Mouse (Mus musculus) stomach, postnatal 0 days (tissue): Measurements from ENCODE around the gene Phb. TPM values are rescaled to one million over a fixed set of nuclear protein-coding genes. Genes with fewer than 3 reads are reported as not detected.
A peak's percentile ranks its signal among the peaks of the same experiment; 100 is the strongest.

Experiments used
- ATAC-seq: fragments of 200-750 bp; cut with Nextera tagmentation; 2 replicates; pipeline ENCODE4 v1.8.0; 2017; ENCODE audit not compliant: low FRiP score, low TSS enrichment
- DNase-seq: peaks from one replicate; pipeline ENCODE4 v3.0.0-alpha.2; 2016; ENCODE audit warnings: low spot score
- H3K27ac ChIP-seq: fragments of 300-500 bp; sonication (generic); replicated peaks from 2 replicates; pipeline ENCODE4 v1.5.1; 2014; ENCODE audit warnings: mild to moderate bottlenecking, control low read depth
- H3K27me3 ChIP-seq: fragments of 300-500 bp; sonication (generic); 2 replicates; pipeline ENCODE4 v1.6.1; 2014; ENCODE audit warnings: low read length; ENCODE audit not compliant: control insufficient read depth, insufficient read depth
- H3K36me3 ChIP-seq: fragments of 300-500 bp; sonication (generic); 2 replicates; pipeline ENCODE4 v1.6.1; 2014; ENCODE audit warnings: low read length, mixed read lengths; ENCODE audit not compliant: control insufficient read depth, insufficient read depth
- H3K4me1 ChIP-seq: fragments of 300-500 bp; sonication (generic); replicated peaks from 2 replicates; pipeline ENCODE4 v1.6.1; 2014; ENCODE audit warnings: antibody characterized with exemption; ENCODE audit not compliant: control insufficient read depth, insufficient read depth
- H3K4me2 ChIP-seq: fragments of 300-500 bp; sonication (generic); replicated peaks from 2 replicates; pipeline ENCODE4 v1.6.1; 2014; ENCODE audit warnings: low read depth, mild to moderate bottlenecking, control low read depth, moderate library complexity
- H3K4me3 ChIP-seq: fragments of 300-500 bp; sonication (generic); 2 replicates; pipeline ENCODE4 v1.5.1; 2014; ENCODE audit warnings: low read depth, low read length, control low read depth
- H3K9ac ChIP-seq: fragments of 300-500 bp; sonication (generic); 2 replicates; pipeline ENCODE4 v1.6.1; 2014; ENCODE audit warnings: mild to moderate bottlenecking, low read length, control low read depth, mixed read lengths
- H3K9me3 ChIP-seq: fragments of 300-500 bp; sonication (generic); 2 replicates; pipeline ENCODE4 v1.6.1; 2016; ENCODE audit warnings: low read length; ENCODE audit not compliant: control insufficient read depth
- CTCF ChIP-seq: IDR thresholded peaks from 2 replicates; pipeline ENCODE4 v1.5.1; 2016; ENCODE audit warnings: antibody characterized with exemption, low read depth, mild to moderate bottlenecking, moderate library complexity
- EP300 ChIP-seq: optimal IDR thresholded peaks from 2 replicates; pipeline ENCODE3; 2016; ENCODE audit warnings: antibody characterized with exemption
- WGBS: fragments of 180-500 bp; shearing (Covaris S2); extraction: QIAGEN DNeasy Blood & Tissue Kit; methylation state at CpG from one replicate; pipeline ENCODE4 v1.1.7; 2014; 5-methylcytosine and 5-hydroxymethylcytosine counted together
- polyA plus RNA-seq: library from polyadenylated mRNA; unstranded; fragments of >200 nt; fragmentation: Nextera tagmentation; extraction: Ambion mirVana; gene quantifications from 2 replicates; pipeline ENCODE4 v1.2.1, GENCODE M21; 2015

Gene Phb
- polyA plus RNA-seq, 1 experiment from 2014 or later: 202 TPM

DNA sequence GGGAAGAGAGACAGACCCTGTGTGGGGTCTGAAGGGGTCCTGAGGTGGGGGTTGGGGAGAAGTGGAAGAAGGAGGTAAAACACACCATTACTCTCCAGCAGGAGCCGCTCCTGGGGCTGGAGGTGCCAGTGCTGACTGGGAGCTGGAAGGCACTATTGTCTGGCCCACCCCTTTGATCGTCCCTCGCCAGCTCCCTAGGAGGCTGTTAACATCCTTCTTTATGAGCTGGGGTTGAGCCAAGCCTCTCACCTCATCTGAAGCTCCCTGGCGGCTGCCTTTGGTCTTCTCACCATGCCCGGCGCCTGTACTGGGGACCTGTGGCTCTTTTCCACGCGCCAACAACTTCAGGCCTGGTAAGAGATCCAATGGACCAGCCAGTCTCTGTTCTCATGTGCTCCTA is 44.3 kb upstream of the Phb start:
- DNase-seq: no peak
- ATAC-seq: no peak
- Histone ChIP-seq H3K4me1 (no peaks in the 10 kb centered on the region), H3K9me3 (no peaks in the 10 kb centered on the region), H3K4me2 (no peak overlapping the region), H3K27ac (no peak overlapping the region), H3K4me3 (no peak overlapping the region), H3K36me3 (no peaks in the 10 kb centered on the region), H3K9ac (no peak overlapping the region), H3K27me3 (no peaks in the 10 kb centered on the region)
- TF ChIP-seq CTCF (no peak), EP300 (no peak)
- WGBS: 57% methylated on average over 8 of the region's 8 CpGs

DNA sequence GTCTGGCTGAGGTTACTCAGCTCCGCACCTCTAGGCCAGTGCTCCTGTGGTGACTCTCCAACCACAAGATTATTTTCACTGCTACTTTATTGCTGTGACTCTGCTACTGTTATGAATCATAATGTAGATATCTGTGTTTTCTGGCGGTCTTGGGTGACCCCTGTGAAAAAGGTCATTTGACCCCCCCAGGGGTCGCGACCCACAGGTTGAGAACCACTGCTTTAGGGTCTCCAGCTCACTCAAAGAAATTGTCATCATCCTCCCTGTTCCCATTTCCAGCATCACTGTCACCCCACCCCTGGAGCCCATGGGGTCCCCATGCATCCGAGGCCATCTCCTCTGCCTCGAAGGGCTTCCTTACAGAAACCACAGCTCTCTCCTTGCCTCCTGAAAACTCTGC is 36.2 kb upstream of the Phb start:
- H3K4me2 ChIP-seq: no peak overlapping the region

DNA sequence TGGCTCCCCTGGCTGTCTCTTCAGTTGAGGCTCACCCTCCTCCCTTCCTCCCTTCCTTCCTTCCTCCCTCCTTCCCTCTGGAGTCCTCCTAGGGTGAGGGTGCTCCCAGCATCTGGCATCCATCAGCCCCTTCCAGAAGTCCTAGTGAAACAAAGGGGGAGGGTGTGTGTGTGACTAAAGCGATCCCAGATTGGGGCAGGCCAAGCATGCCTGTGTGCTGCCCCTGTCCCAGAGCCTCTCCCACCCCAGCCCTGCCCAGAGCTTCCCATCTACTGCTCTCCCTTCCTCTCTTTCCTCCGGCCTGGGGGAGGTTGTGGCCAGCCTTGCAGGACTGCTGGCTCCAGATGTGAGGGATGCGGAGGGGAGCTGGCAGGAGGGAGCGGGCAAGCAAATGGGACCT is 35.5 kb upstream of the Phb start:
- no peak overlapping the region for H3K4me3 ChIP-seq
- DNase-seq (no peak), ATAC-seq (peak; percentile 47; the same call in 1 of the 2 replicates)
- H3K27me3 ChIP-seq: no peaks in the 10 kb centered on the region
- H3K4me2 ChIP-seq: no peak overlapping the region
- 36% methylated on average over 4 of the region's 4 CpGs for WGBS
- no peaks in the 10 kb centered on the region for H3K36me3 ChIP-seq
- TF ChIP-seq EP300 (no peak), CTCF (no peak)
- H3K9ac ChIP-seq: no peak overlapping the region
- no peaks in the 10 kb centered on the region for H3K9me3 ChIP-seq
- H3K27ac ChIP-seq: peak overlapping the region; percentile 8; the same call in 1 of the 2 replicates
- H3K4me1 ChIP-seq: no peaks in the 10 kb centered on the region

More for the DNA sequence above, 36.2 kb upstream of the Phb start:
- no peaks in the 10 kb centered on the region for H3K9me3 ChIP-seq
- no peaks in the 10 kb centered on the region for H3K36me3 ChIP-seq
- no peak overlapping the region for H3K27ac ChIP-seq
- H3K27me3 ChIP-seq: no peaks in the 10 kb centered on the region
- no peak overlapping the region for H3K9ac ChIP-seq
- 87% methylated on average over 6 of the region's 6 CpGs for WGBS
- DNase-seq: no peak
- no peak overlapping the region for H3K4me3 ChIP-seq
- ATAC-seq: no peak
- no peak for TF ChIP-seq EP300
- TF ChIP-seq CTCF: no peak
- H3K4me1 ChIP-seq: no peaks in the 10 kb centered on the region

DNA sequence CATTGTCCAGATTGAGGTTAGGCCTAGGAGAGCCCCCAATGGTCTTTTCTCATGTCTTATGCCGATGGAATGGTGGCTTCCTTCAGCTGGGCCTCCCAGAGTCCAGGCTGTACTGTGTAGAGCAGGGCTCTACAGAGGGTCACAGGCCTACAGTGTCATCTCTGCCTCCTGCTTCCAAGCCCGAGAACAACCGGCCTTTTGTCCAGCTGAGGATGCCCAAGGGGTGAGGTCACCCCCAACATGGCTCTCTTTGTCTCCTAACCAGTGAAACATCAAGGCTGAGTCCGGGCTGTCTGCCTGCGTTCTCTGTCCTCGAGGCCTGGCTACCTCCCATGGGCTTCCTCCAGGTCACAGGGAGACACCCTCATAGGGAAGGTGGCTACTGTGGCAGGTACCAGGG is 34.3 kb upstream of the Phb start:
- no peaks in the 10 kb centered on the region for H3K27me3 ChIP-seq
- no peak overlapping the region for H3K4me3 ChIP-seq
- no peaks in the 10 kb centered on the region for H3K36me3 ChIP-seq
- TF ChIP-seq EP300 (no peak), CTCF (no peak)
- H3K9me3 ChIP-seq: no peaks in the 10 kb centered on the region
- H3K27ac ChIP-seq: 0 out of 2 replicates have a peak overlapping the region, but pooled peaks have one; percentile 18
- H3K4me1 ChIP-seq: no peaks in the 10 kb centered on the region
- ATAC-seq (0 out of 2 replicates have a peak, but pooled peaks have one; percentile 41), DNase-seq (no peak)
- WGBS: 66% methylated on average over 6 of the region's 6 CpGs
- H3K9ac ChIP-seq: no peak overlapping the region
- H3K4me2 ChIP-seq: no peak overlapping the region

DNA sequence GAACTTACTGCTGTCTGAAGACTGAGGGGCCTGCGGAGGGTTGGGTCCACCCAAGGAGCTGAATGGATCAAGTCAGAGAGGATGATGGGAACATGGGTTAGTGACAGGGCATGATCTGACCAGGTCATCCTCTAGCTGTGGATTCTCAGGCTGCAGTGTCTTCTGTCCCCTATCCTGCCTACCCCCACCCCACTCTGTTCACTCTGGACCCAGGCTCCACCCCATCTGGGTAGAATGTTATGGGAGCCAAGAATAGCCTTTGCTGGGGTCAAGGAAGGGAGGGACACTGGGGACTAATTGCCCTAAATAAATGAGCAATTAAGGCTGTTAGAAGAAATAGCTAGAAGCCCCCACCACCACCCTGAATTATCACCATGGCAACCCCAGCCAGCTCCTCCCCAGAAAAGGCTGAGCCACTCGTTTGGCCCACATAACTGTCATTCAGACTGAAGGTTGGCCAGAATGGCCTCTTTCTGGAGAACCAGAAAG is 33.2 kb upstream of the Phb start:
- WGBS: 81% methylated on average over 2 of the region's 2 CpGs
- Histone ChIP-seq H3K9ac (no peak overlapping the region), H3K36me3 (no peaks in the 10 kb centered on the region), H3K27ac (no peak overlapping the region), H3K4me1 (no peaks in the 10 kb centered on the region), H3K4me3 (no peak overlapping the region), H3K27me3 (no peaks in the 10 kb centered on the region), H3K9me3 (no peaks in the 10 kb centered on the region), H3K4me2 (no peak overlapping the region)
- TF ChIP-seq EP300 (no peak), CTCF (no peak)
- no peak for ATAC-seq
- DNase-seq: no peak

DNA sequence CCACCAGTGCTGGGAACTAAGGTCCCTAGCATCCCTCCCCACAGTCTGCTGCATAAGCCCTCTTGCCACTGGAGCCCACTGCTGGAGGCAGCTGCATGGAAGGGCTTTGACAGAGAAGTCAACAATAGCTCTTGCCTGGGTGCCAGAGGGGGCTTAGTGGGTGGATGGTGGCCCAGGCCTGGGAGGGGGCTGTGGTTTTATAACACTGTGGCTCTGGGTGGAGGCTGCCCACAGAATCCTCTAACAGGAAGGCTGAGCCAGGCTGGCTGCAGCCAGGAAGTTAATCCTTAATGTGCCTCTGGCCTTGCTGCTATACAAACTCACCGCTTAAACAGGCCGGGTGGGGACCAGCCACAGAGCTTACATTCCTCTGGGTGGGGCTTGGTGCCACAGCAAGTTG is 31.7 kb upstream of the Phb start:
- Histone ChIP-seq H3K9ac (no peak overlapping the region), H3K9me3 (no peaks in the 10 kb centered on the region), H3K27ac (no peak overlapping the region), H3K36me3 (no peaks in the 10 kb centered on the region), H3K27me3 (no peaks in the 10 kb centered on the region), H3K4me1 (no peaks in the 10 kb centered on the region), H3K4me3 (no peak overlapping the region), H3K4me2 (no peak overlapping the region)
- no peak for TF ChIP-seq EP300
- DNase-seq (no peak), ATAC-seq (no peak)
- 10% methylated on average over 2 of the region's 2 CpGs for WGBS
